Mouse (Mus musculus): ENCODE results near the gene Gls2. TPM values are rescaled to one million over a fixed set of nuclear protein-coding genes. Genes with fewer than 3 reads are reported as not detected.

The Gls2 gene
- polyA plus RNA-seq, 1 experiment from 2014 or later: 1.1 TPM

Other genes with a start within 250 kb of the Gls2 start
- not detected in 2 replicates for gene Hsd17b6, start 186.8 kb upstream of the Gls2 start, polyA plus RNA-seq (2014; fragmentation: Nextera tagmentation; extraction: Ambion mirVana)
- gene Prim1, start 179.3 kb upstream of the Gls2 start, polyA plus RNA-seq (2014; fragmentation: Nextera tagmentation; extraction: Ambion mirVana): 44.8 and 44.9 TPM in 2 replicates
- gene Naca, start 158.9 kb upstream of the Gls2 start, polyA plus RNA-seq (2014; fragmentation: Nextera tagmentation; extraction: Ambion mirVana): 540 and 614 TPM in 2 replicates
- 280 and 290 TPM in 2 replicates for gene Ptges3, start 135.5 kb upstream of the Gls2 start, polyA plus RNA-seq (2014; fragmentation: Nextera tagmentation; extraction: Ambion mirVana)
- 6,412 and 6,474 TPM in 2 replicates for gene Atp5b, start 111.2 kb upstream of the Gls2 start, polyA plus RNA-seq (2014; fragmentation: Nextera tagmentation; extraction: Ambion mirVana)
- gene Baz2a, start 102.9 kb upstream of the Gls2 start, polyA plus RNA-seq (2014; fragmentation: Nextera tagmentation; extraction: Ambion mirVana): 13.3 and 17.2 TPM in 2 replicates
- gene Rbms2, start 14.2 kb upstream of the Gls2 start, polyA plus RNA-seq (2014; fragmentation: Nextera tagmentation; extraction: Ambion mirVana): 32.3 and 32.6 TPM in 2 replicates
- 44.2 and 47.6 TPM in 2 replicates for gene Spryd4, start 17.4 kb downstream of the Gls2 start, polyA plus RNA-seq (2014; fragmentation: Nextera tagmentation; extraction: Ambion mirVana)
- not detected in 2 replicates for gene Mip, start 31.4 kb downstream of the Gls2 start, polyA plus RNA-seq (2014; fragmentation: Nextera tagmentation; extraction: Ambion mirVana)
- 23.6 and 25.2 TPM in 2 replicates for gene Timeless, start 37.6 kb downstream of the Gls2 start, polyA plus RNA-seq (2014; fragmentation: Nextera tagmentation; extraction: Ambion mirVana)
- 0.15 TPM in 1 of 2 replicates, not detected in the other for gene Apon, start 59.6 kb downstream of the Gls2 start, polyA plus RNA-seq (2014; fragmentation: Nextera tagmentation; extraction: Ambion mirVana)
- not detected in 2 replicates for gene Apof, start 74.2 kb downstream of the Gls2 start, polyA plus RNA-seq (2014; fragmentation: Nextera tagmentation; extraction: Ambion mirVana)
- 10.0 and 10.9 TPM in 2 replicates for gene Stat2, start 76.1 kb downstream of the Gls2 start, polyA plus RNA-seq (2014; fragmentation: Nextera tagmentation; extraction: Ambion mirVana)
- 3.3 and 4.3 TPM in 2 replicates for gene Il23a, start 104.3 kb downstream of the Gls2 start, polyA plus RNA-seq (2014; fragmentation: Nextera tagmentation; extraction: Ambion mirVana)
- 28.8 and 29.6 TPM in 2 replicates for gene Pan2, start 108.9 kb downstream of the Gls2 start, polyA plus RNA-seq (2014; fragmentation: Nextera tagmentation; extraction: Ambion mirVana)
- 213 and 243 TPM in 2 replicates for gene Cnpy2, start 128.0 kb downstream of the Gls2 start, polyA plus RNA-seq (2014; fragmentation: Nextera tagmentation; extraction: Ambion mirVana)
- 493 and 524 TPM in 2 replicates for gene Cs, start 143.3 kb downstream of the Gls2 start, polyA plus RNA-seq (2014; fragmentation: Nextera tagmentation; extraction: Ambion mirVana)
- gene Coq10a, start 174.5 kb downstream of the Gls2 start, polyA plus RNA-seq (2014; fragmentation: Nextera tagmentation; extraction: Ambion mirVana): 23.5 TPM in 2 replicates
- gene Ankrd52, start 182.7 kb downstream of the Gls2 start, polyA plus RNA-seq (2014; fragmentation: Nextera tagmentation; extraction: Ambion mirVana): 7.9 and 9.9 TPM in 2 replicates
- gene Slc39a5, start 206.8 kb downstream of the Gls2 start, polyA plus RNA-seq (2014; fragmentation: Nextera tagmentation; extraction: Ambion mirVana): not detected in 2 replicates
- gene Nabp2, start 217.0 kb downstream of the Gls2 start, polyA plus RNA-seq (2014; fragmentation: Nextera tagmentation; extraction: Ambion mirVana): 64.5 and 66.6 TPM in 2 replicates
- 23.7 and 24.6 TPM in 2 replicates for gene Rnf41, start 217.2 kb downstream of the Gls2 start, polyA plus RNA-seq (2014; fragmentation: Nextera tagmentation; extraction: Ambion mirVana)

All from heart, embryonic 14.5 days (tissue).